Mouse (Mus musculus): Measurements from ENCODE around the gene Sp9. TPM values are rescaled to one million over a fixed set of nuclear protein-coding genes. Genes with fewer than 3 reads are reported as not detected.

Gene Sp9
- polyA plus RNA-seq, 1 experiment from 2014 or later = 3.7 TPM

- Histone ChIP-seq H3K4me3 (ENCODE audit: low read depth, low read length) (peak overlapping the region; percentile 28), H3K4me2 (replicated peaks; ENCODE audit: low read depth, low read length) (peak overlapping the region; percentile 55), H3K27ac (ENCODE audit: low read depth, low read length) (0 out of 2 replicates have a peak overlapping the region, but pooled peaks have one; percentile 12), H3K27me3 (ENCODE audit: control insufficient read depth, insufficient read depth, low read length) (peaks cover 40% of the 10 kb centered on the region), H3K9me3 (ENCODE audit: control insufficient read depth, low read length) (no peaks in the 10 kb centered on the region), H3K9ac (ENCODE audit: low read depth, low read length) (peak overlapping the region; percentile 56; the same call in 1 of the 2 replicates), H3K4me1 (replicated peaks; ENCODE audit: control insufficient read depth, insufficient read depth, low read length) (peaks cover 10% of the 10 kb centered on the region), H3K36me3 (ENCODE audit: control insufficient read depth, insufficient read depth, low read length) (no peaks in the 10 kb centered on the region)
- DNase-seq (ENCODE audit: low spot score) = peak; percentile 96
- ATAC-seq (ENCODE audit: low FRiP score) = peak; percentile 23; the same call in 1 of the 2 replicates
- 2% methylated on average over 20 of the region's 20 CpGs for WGBS
Measured at GRCm38 (mm10) chr2:73278131-73278854, 6.6 kb downstream of the Sp9 start.

DNA sequence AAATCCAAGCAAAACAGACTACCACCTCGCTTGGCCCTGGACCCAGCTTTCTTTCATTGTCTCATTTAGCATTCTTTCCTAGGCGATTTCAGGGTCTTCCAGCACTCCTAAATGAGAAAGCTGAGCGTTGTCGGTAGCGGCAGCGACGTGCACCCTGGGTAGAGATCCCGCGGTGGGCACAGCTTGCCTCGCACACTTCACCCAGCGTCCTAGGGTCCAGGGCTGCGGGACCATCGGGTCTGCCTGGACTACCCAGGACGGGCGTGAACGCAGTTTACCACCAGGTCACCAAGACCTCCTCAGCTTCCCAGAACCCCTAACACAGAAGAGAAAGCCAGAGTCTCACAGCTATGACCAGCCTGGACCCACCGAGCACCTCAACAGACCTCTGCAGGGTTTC is 7.1 kb downstream of the Sp9 start:
- Histone ChIP-seq H3K27me3 (ENCODE audit: control insufficient read depth, insufficient read depth, low read length) (peaks cover 36% of the 10 kb centered on the region), H3K9ac (ENCODE audit: low read depth, low read length) (0 out of 2 replicates have a peak overlapping the region, but pooled peaks have one; percentile 0), H3K9me3 (ENCODE audit: control insufficient read depth, low read length) (no peaks in the 10 kb centered on the region), H3K4me1 (replicated peaks; ENCODE audit: control insufficient read depth, insufficient read depth, low read length) (peaks cover 5% of the 10 kb centered on the region), H3K36me3 (ENCODE audit: control insufficient read depth, insufficient read depth, low read length) (no peaks in the 10 kb centered on the region), H3K27ac (ENCODE audit: low read depth, low read length) (peak overlapping the region; percentile 12; the same call in 1 of the 2 replicates), H3K4me3 (ENCODE audit: low read depth, low read length) (peak overlapping the region; percentile 27), H3K4me2 (replicated peaks; ENCODE audit: low read depth, low read length) (peak overlapping the region; percentile 49)
- ATAC-seq (ENCODE audit: low FRiP score) (0 out of 2 replicates have a peak, but pooled peaks have one; percentile 19), DNase-seq (ENCODE audit: low spot score) (no peak)
- WGBS = 2% methylated on average over 17 of the region's 17 CpGs

DNA sequence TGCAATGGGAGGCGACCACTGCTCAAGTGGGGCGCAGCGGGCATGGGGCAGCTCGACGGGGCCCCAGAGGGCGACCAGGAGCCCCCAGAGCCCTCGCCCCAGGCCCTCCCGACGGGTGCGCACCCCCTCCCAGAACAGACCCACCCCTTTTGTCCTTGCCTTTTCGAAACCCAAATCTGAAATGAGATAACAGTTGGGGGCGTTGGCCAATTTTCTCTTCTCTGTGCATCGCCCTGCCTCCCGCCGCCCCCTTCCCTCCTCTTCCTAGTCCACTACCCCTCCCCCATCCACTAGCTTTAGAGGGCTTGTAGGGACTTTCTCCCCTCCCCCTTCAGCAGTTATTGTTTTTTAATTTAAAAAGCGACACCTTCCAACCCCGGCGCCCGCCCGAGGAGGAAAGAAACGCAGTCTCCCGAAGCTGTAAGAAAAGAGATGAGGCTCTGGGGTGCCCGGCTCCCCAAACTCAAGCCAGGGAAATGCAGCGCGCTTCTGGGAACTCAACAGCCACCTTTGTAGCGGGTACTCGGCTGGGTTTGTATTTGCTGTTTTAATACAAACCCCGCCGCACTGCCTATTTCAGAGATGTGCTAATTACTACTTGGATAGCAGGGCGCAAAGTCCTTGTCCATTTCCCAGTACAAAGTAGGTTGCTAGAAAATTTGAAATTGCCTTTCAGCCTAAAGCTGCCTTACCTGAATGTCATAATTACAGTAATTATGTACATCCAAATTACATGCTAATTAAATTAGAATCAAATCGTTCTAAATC is 7.7 kb downstream of the Sp9 start:
- DNase-seq (ENCODE audit: low spot score) (peak; percentile 65), ATAC-seq (ENCODE audit: low FRiP score) (no peak)
- H3K27me3 ChIP-seq (ENCODE audit: control insufficient read depth, insufficient read depth, low read length) = peaks cover 31% of the 10 kb centered on the region
- peaks cover 5% of the 10 kb centered on the region for H3K4me1 ChIP-seq (replicated peaks; ENCODE audit: control insufficient read depth, insufficient read depth, low read length)
- H3K9ac ChIP-seq (ENCODE audit: low read depth, low read length) = peak overlapping the region; percentile 19; the same call in 1 of the 2 replicates
- no peaks in the 10 kb centered on the region for H3K36me3 ChIP-seq (ENCODE audit: control insufficient read depth, insufficient read depth, low read length)
- H3K4me3 ChIP-seq (ENCODE audit: low read depth, low read length) = peak overlapping the region; percentile 27
- under 1% methylated on average over 30 of the region's 31 CpGs for WGBS
- no peaks in the 10 kb centered on the region for H3K9me3 ChIP-seq (ENCODE audit: control insufficient read depth, low read length)
- peak overlapping the region; percentile 49 for H3K4me2 ChIP-seq (replicated peaks; ENCODE audit: low read depth, low read length)
- peak overlapping the region; percentile 12; the same call in 1 of the 2 replicates for H3K27ac ChIP-seq (ENCODE audit: low read depth, low read length)

GRCm38 (mm10) chr2:73280356-73281047 is 8.8 kb downstream of the Sp9 start:
- peaks cover 5% of the 10 kb centered on the region for H3K4me1 ChIP-seq (replicated peaks; ENCODE audit: control insufficient read depth, insufficient read depth, low read length)
- no peak overlapping the region for H3K27ac ChIP-seq (ENCODE audit: low read depth, low read length)
- H3K36me3 ChIP-seq (ENCODE audit: control insufficient read depth, insufficient read depth, low read length) = no peaks in the 10 kb centered on the region
- peaks cover 27% of the 10 kb centered on the region for H3K27me3 ChIP-seq (ENCODE audit: control insufficient read depth, insufficient read depth, low read length)
- H3K4me3 ChIP-seq (ENCODE audit: low read depth, low read length) = peak overlapping the region; percentile 11; the same call in 1 of the 2 replicates
- no peak for ATAC-seq (ENCODE audit: low FRiP score)
- peak overlapping the region; percentile 24; the same call in 1 of the 2 replicates for H3K4me2 ChIP-seq (replicated peaks; ENCODE audit: low read depth, low read length)
- H3K9me3 ChIP-seq (ENCODE audit: control insufficient read depth, low read length) = no peaks in the 10 kb centered on the region
- 3% methylated on average over 32 of the region's 33 CpGs for WGBS
- H3K9ac ChIP-seq (ENCODE audit: low read depth, low read length) = no peak overlapping the region
- peak; percentile 66 for DNase-seq (ENCODE audit: low spot score)

- H3K27me3 ChIP-seq (ENCODE audit: control insufficient read depth, insufficient read depth, low read length) = peaks cover 27% of the 10 kb centered on the region
- H3K36me3 ChIP-seq (ENCODE audit: control insufficient read depth, insufficient read depth, low read length) = no peaks in the 10 kb centered on the region
- peak; percentile 54 for DNase-seq (ENCODE audit: low spot score)
- 0 out of 2 replicates have a peak overlapping the region, but pooled peaks have one; percentile 24 for H3K4me2 ChIP-seq (replicated peaks; ENCODE audit: low read depth, low read length)
- peak overlapping the region; percentile 11; the same call in 1 of the 2 replicates for H3K4me3 ChIP-seq (ENCODE audit: low read depth, low read length)
- peaks cover 5% of the 10 kb centered on the region for H3K4me1 ChIP-seq (replicated peaks; ENCODE audit: control insufficient read depth, insufficient read depth, low read length)
- no peak overlapping the region for H3K27ac ChIP-seq (ENCODE audit: low read depth, low read length)
- WGBS = 12% methylated on average over 22 of the region's 22 CpGs
- H3K9ac ChIP-seq (ENCODE audit: low read depth, low read length) = no peak overlapping the region
- no peak for ATAC-seq (ENCODE audit: low FRiP score)
- H3K9me3 ChIP-seq (ENCODE audit: control insufficient read depth, low read length) = no peaks in the 10 kb centered on the region
Measured at GRCm38 (mm10) chr2:73281048-73281661, 9.4 kb downstream of the Sp9 start.

DNA sequence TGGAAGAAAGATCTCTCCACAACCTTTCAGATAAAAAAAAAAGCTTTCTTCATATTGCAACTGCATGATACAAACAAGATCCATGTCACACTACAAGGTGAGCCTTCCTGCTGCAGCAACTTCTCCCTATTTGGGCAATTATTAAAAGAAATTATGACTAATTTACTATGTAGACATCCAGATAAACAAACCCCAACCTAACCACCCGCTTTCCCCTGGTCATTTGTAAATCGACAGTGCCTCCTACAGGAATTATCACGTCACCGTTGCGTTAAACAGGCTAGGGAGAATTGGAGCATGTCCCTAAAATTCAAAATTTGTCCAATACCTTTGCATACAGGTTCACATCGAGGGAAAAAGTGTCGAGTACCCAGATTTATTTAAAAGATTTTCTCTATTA is 10.0 kb downstream of the Sp9 start:
- peak; percentile 61 for DNase-seq (ENCODE audit: low spot score)
- no peak overlapping the region for H3K9ac ChIP-seq (ENCODE audit: low read depth, low read length)
- H3K27ac ChIP-seq (ENCODE audit: low read depth, low read length) = no peak overlapping the region
- no peak for ATAC-seq (ENCODE audit: low FRiP score)
- H3K27me3 ChIP-seq (ENCODE audit: control insufficient read depth, insufficient read depth, low read length) = peaks cover 27% of the 10 kb centered on the region
- H3K4me1 ChIP-seq (replicated peaks; ENCODE audit: control insufficient read depth, insufficient read depth, low read length) = peaks cover 5% of the 10 kb centered on the region
- H3K4me2 ChIP-seq (replicated peaks; ENCODE audit: low read depth, low read length) = no peak overlapping the region
- no peak overlapping the region for H3K4me3 ChIP-seq (ENCODE audit: low read depth, low read length)
- H3K36me3 ChIP-seq (ENCODE audit: control insufficient read depth, insufficient read depth, low read length) = no peaks in the 10 kb centered on the region
- H3K9me3 ChIP-seq (ENCODE audit: control insufficient read depth, low read length) = no peaks in the 10 kb centered on the region
- WGBS = 8% methylated on average over 7 of the region's 7 CpGs

GRCm38 (mm10) chr2:73285630-73286029 is 13.9 kb downstream of the Sp9 start:
- ATAC-seq (ENCODE audit: low FRiP score) (no peak), DNase-seq (ENCODE audit: low spot score) (peak; percentile 75)
- 11% methylated on average over 2 of the region's 2 CpGs for WGBS
- no peak overlapping the region for H3K27ac ChIP-seq (ENCODE audit: low read depth, low read length)
- no peak overlapping the region for H3K9ac ChIP-seq (ENCODE audit: low read depth, low read length)
- no peaks in the 10 kb centered on the region for H3K9me3 ChIP-seq (ENCODE audit: control insufficient read depth, low read length)
- no peak overlapping the region for H3K4me3 ChIP-seq (ENCODE audit: low read depth, low read length)
- no peaks in the 10 kb centered on the region for H3K36me3 ChIP-seq (ENCODE audit: control insufficient read depth, insufficient read depth, low read length)
- H3K27me3 ChIP-seq (ENCODE audit: control insufficient read depth, insufficient read depth, low read length) = peaks cover 10% of the 10 kb centered on the region
- no peaks in the 10 kb centered on the region for H3K4me1 ChIP-seq (replicated peaks; ENCODE audit: control insufficient read depth, insufficient read depth, low read length)
- no peak overlapping the region for H3K4me2 ChIP-seq (replicated peaks; ENCODE audit: low read depth, low read length)

GRCm38 (mm10) chr2:73291130-73291529 is 19.4 kb downstream of the Sp9 start:
- no peak for DNase-seq (ENCODE audit: low spot score)
- WGBS = 85% methylated on average over 4 of the region's 4 CpGs
- Histone ChIP-seq H3K27me3 (ENCODE audit: control insufficient read depth, insufficient read depth, low read length) (no peaks in the 10 kb centered on the region), H3K9ac (ENCODE audit: low read depth, low read length) (no peak overlapping the region), H3K9me3 (ENCODE audit: control insufficient read depth, low read length) (no peaks in the 10 kb centered on the region), H3K27ac (ENCODE audit: low read depth, low read length) (no peak overlapping the region), H3K4me2 (replicated peaks; ENCODE audit: low read depth, low read length) (no peak overlapping the region), H3K4me3 (ENCODE audit: low read depth, low read length) (no peak overlapping the region), H3K4me1 (replicated peaks; ENCODE audit: control insufficient read depth, insufficient read depth, low read length) (no peaks in the 10 kb centered on the region), H3K36me3 (ENCODE audit: control insufficient read depth, insufficient read depth, low read length) (0 out of 2 replicates have a peak, but pooled peaks cover 2% of the 10 kb centered on the region)
- no peak for ATAC-seq (ENCODE audit: low FRiP score)

Data from hindbrain, embryonic 11.5 days (tissue).